Mouse (Mus musculus): Measurements from ENCODE around the gene Pomc.

GRCm38 (mm10) chr12:4008731-4009130 lies 54.0 kb downstream of the Pomc start:
- TF ChIP-seq CTCF (IDR thresholded peaks at IDR 0.05; ENCODE audit: control insufficient read depth, insufficient read depth, low read length) (no peak), POLR2A (IDR thresholded peaks at IDR 0.05; ENCODE audit: borderline replicate concordance, control insufficient read depth, low read depth, low read length) (no peak)

All from bone marrow, adult 2 months (tissue).